Mouse (Mus musculus): ENCODE data around the gene Tlr9. TPM values are rescaled to one million over a fixed set of nuclear protein-coding genes. Genes with fewer than 3 reads are reported as not detected.

Tlr9 gene
- total RNA-seq, 2 experiments from 2014 or later = 0.82 to 1.1 TPM

GRCm38 (mm10) chr9:106273791-106274190, 51.4 kb downstream of the Tlr9 start:
- intact Hi-C loops (cut with DNase I) = no loop called here
- Histone ChIP-seq H3K27ac (no peak overlapping the region), H3K4me3 (no peak overlapping the region)
- no peak for DNase-seq (ENCODE audit: extremely low spot score in 1 of 2, low spot score in 2 of 2)
- no peak for TF ChIP-seq CTCF (IDR thresholded peaks at IDR 0.05)

GRCm38 (mm10) chr9:106274652-106275180, 52.3 kb downstream of the Tlr9 start:
- no peak for TF ChIP-seq CTCF (IDR thresholded peaks at IDR 0.05)
- intact Hi-C loops (cut with DNase I) = no loop called here
- no peak for DNase-seq (ENCODE audit: extremely low spot score in 1 of 2, low spot score in 2 of 2)
- Histone ChIP-seq H3K27ac (no peak overlapping the region), H3K4me3 (no peak overlapping the region)

- Histone ChIP-seq H3K27ac (no peak overlapping the region), H3K4me3 (no peak overlapping the region)
- intact Hi-C loops (cut with DNase I) = no loop called here
- TF ChIP-seq CTCF (IDR thresholded peaks at IDR 0.05) = no peak
- no peak for DNase-seq (ENCODE audit: extremely low spot score in 1 of 2, low spot score in 2 of 2)
Observed at GRCm38 (mm10) chr9:106275806-106276205, 53.4 kb downstream of the Tlr9 start.

Small RNA genes within 50 kb of the gene (microRNA-seq; reads per million reads assigned to microRNA genes)
- gene Mirlet7g = 65,156 to 125,892 reads per million in 2 experiments

Other genes with a start within 250 kb of the Tlr9 start
- gene Col6a4, start 125.8 kb upstream of the Tlr9 start, total RNA-seq (2021) = 1 to 10 TPM; 1.5 to 2.2 TPM
- gene Glyctk, start 64.5 kb upstream of the Tlr9 start, total RNA-seq (2021) = 1 to 10 TPM; 4.0 to 5.0 TPM
- 100 to 1,000 TPM; 117 to 126 TPM for gene Wdr82, start 51.7 kb upstream of the Tlr9 start, total RNA-seq (2021)
- gene Ppm1m, start 22.9 kb upstream of the Tlr9 start, total RNA-seq (2021) = 10 to 100 TPM; 22.2 to 26.4 TPM
- 10 to 100 TPM; 60.3 to 61.1 TPM for gene Twf2, start 19.5 kb upstream of the Tlr9 start, total RNA-seq (2021)
- 100 to 1,000 TPM; 138 to 140 TPM for gene Alas1, start 26.1 kb downstream of the Tlr9 start, total RNA-seq (2021)
- 10 to 100 TPM; 18.6 to 19.6 TPM for gene Poc1a, start 58.5 kb downstream of the Tlr9 start, total RNA-seq (2021)
- 100 to 1,000 TPM; 105 to 115 TPM for gene Dusp7, start 146.0 kb downstream of the Tlr9 start, total RNA-seq (2021)
- gene Rpl29, start 206.9 kb downstream of the Tlr9 start, total RNA-seq (2021) = 100 to 1,000 TPM; 273 to 308 TPM
- 10 to 100 TPM; 16.0 to 18.7 TPM for gene Acy1, start 215.7 kb downstream of the Tlr9 start, total RNA-seq (2021)
- gene Abhd14b, start 224.9 kb downstream of the Tlr9 start, total RNA-seq (2021) = 10 to 100 TPM; 12.2 to 14.1 TPM
- 10 to 100 TPM; 38.4 to 38.6 TPM for gene Abhd14a, start 225.1 kb downstream of the Tlr9 start, total RNA-seq (2021)
- gene Pcbp4, start 230.7 kb downstream of the Tlr9 start, total RNA-seq (2021) = 100 to 1,000 TPM; 202 to 207 TPM
- 1 to 10 TPM; 7.4 to 7.6 TPM for gene Gpr62, start 243.3 kb downstream of the Tlr9 start, total RNA-seq (2021)